In the genomic region with DNA sequence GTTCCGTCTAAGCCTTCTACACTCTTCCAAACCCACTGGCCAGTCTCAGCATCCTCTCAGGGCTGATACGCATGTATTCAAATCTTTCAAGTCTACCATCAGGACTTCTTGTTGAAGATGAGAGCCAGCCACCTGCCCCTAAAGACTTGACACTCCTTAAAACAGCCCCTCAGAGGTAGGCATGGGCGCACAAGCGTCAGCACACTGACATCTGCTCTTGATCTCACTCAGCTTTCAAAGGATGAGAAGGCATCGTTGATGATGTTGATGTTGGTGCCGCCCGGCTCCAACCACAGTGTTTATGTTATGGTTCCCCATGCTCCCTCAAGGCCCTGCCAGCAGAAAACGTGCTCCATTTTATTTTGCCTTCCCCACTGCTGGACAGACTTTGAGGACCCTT, we compare ENCODE assay signal across 16 mouse cellular contexts. TPM values are rescaled to one million over a fixed set of nuclear protein-coding genes. Genes with fewer than 3 reads are reported as not detected.
"Had no signal": no experiment of that assay in that cellular context is flagged by ENCODE, and none has a peak within 500 bp of the region (broad histone marks: within the 10 kb centered on the region; RNA-seq: fewer than 3 reads in every experiment).

No protein-coding gene starts in this region.

- H3K27ac ChIP-seq: neural tube, embryonic 15.5 days; stomach, embryonic 15.5 days; stomach, postnatal 0 days had no signal

- H3K9me3 ChIP-seq: neural tube, embryonic 15.5 days; stomach, embryonic 15.5 days had no signal

- H3K4me1 ChIP-seq: neural tube, embryonic 15.5 days; stomach, embryonic 15.5 days had no signal

- H3K9ac ChIP-seq: neural tube, embryonic 15.5 days; stomach, embryonic 15.5 days had no signal

- DNase-seq: retina, postnatal 1 day; right cerebral cortex, adult 18-20 months; right cerebral cortex, postnatal 14 days; right cerebral cortex, postnatal 25 days; right cerebral cortex, postnatal 4 days; spleen, adult 18-20 months; thymus, adult 18-20 months; thymus, adult 2 months; thymus, postnatal 14 days; thymus, postnatal 25 days; thymus, postnatal 36 days; thymus, postnatal 4 days had no signal

- H3K4me2 ChIP-seq: neural tube, embryonic 15.5 days; stomach, embryonic 15.5 days had no signal

- H3K27me3 ChIP-seq: neural tube, embryonic 15.5 days; stomach, embryonic 15.5 days had no signal

- H3K36me3 ChIP-seq: neural tube, embryonic 15.5 days; stomach, embryonic 15.5 days had no signal

- H3K4me3 ChIP-seq: neural tube, embryonic 15.5 days; stomach, embryonic 15.5 days had no signal

RNA-seq across cellular contexts. Expression of a gene that starts 50.7 kb away (rescaled TPM):
- total RNA-seq: neutrophil, adult 5-6 weeks had no signal
